Mouse (Mus musculus): ENCODE measurements at regions not wholly inside any gene's neighbourhood (a gene's known extent, or its start where the extent isn't known, plus 50 kb on each side); places are given as distances from the start of the nearest gene placed in this dataset.

DNA sequence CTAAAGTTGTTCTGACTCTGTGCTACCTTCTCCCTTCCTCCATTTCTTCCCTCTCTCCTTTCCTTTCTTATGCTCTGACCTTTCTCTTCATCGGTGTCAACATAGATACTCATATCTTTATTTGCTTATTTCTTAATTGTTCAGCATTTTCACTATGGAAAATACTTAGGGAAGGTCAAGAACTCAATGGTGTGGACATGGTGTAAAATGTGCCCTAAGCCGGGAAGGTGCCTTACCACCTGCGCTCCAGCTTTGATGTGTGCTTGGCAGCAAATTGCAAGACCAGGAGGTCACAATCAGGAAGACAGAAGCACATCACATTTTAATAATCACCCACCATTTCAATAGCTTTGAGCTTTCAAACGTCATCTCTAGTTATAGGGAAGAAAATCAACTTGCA lies 324.0 kb upstream of the Meis1 start:
- TF ChIP-seq CTCF (IDR thresholded peaks at IDR 0.05; ENCODE audit: borderline replicate concordance, insufficient read depth, low read length) (no peak), POLR2A (IDR thresholded peaks at IDR 0.05; ENCODE audit: low read depth, low read length) (no peak)

Measured in embryonic fibroblast, embryonic 13.5 days (primary cell).